Mouse (Mus musculus) c-Kit-positive CD71-positive TER-119-negative erythroid progenitor cells, embryonic 14.5 days (primary cell): ENCODE measurements around the gene Rad50.

Source experiments
- DNase-seq: peaks from one replicate; pipeline ENCODE4 v3.0.0-alpha.2; 2013; ENCODE audit warnings: low read depth

The Rad50 gene

GRCm38 (mm10) chr11:53706934-53707717 lies at the start of gene Rad50:
Gene Rad50 (minus strand): TSS chr11:53707319.
- peak; percentile 90 for DNase-seq

- no peak for DNase-seq
Measured at GRCm38 (mm10) chr11:53755011-53755595, 48.0 kb upstream of the Rad50 start.

- no peak for DNase-seq
Measured at GRCm38 (mm10) chr11:53749716-53750352, 42.7 kb upstream of the Rad50 start.

- DNase-seq: no peak
Measured at GRCm38 (mm10) chr11:53749306-53749705, 42.2 kb upstream of the Rad50 start.

GRCm38 (mm10) chr11:53748614-53749013 lies 41.5 kb upstream of the Rad50 start:
- DNase-seq: no peak

GRCm38 (mm10) chr11:53747985-53748384 lies 40.9 kb upstream of the Rad50 start:
- no peak for DNase-seq

- DNase-seq: no peak
Measured at GRCm38 (mm10) chr11:53745260-53745659, 38.1 kb upstream of the Rad50 start.

- no peak for DNase-seq
Measured at GRCm38 (mm10) chr11:53742353-53742752, 35.2 kb upstream of the Rad50 start.

GRCm38 (mm10) chr11:53737573-53737946 lies 30.4 kb upstream of the Rad50 start:
- DNase-seq: peak; percentile 58

- peak; percentile 78 for DNase-seq
Measured at GRCm38 (mm10) chr11:53736771-53737572, 29.9 kb upstream of the Rad50 start.

GRCm38 (mm10) chr11:53735682-53736245 lies 28.6 kb upstream of the Rad50 start:
- DNase-seq: peak; percentile 67

GRCm38 (mm10) chr11:53734970-53735681 lies 28.0 kb upstream of the Rad50 start:
- no peak for DNase-seq

GRCm38 (mm10) chr11:53734431-53734830 lies 27.3 kb upstream of the Rad50 start:
- DNase-seq: no peak

GRCm38 (mm10) chr11:53733824-53734223 lies 26.7 kb upstream of the Rad50 start:
- DNase-seq: no peak

GRCm38 (mm10) chr11:53732244-53732643 lies 25.1 kb upstream of the Rad50 start:
- DNase-seq: no peak

- no peak for DNase-seq
Measured at GRCm38 (mm10) chr11:53731457-53731856, 24.3 kb upstream of the Rad50 start.

- no peak for DNase-seq
Measured at GRCm38 (mm10) chr11:53720715-53721114, 13.6 kb upstream of the Rad50 start, which contains the start of gene Il5. Gene Il5 (plus strand): TSS chr11:53720794.

- no peak for DNase-seq
Measured at GRCm38 (mm10) chr11:53719701-53720100, 12.6 kb upstream of the Rad50 start.

GRCm38 (mm10) chr11:53707718-53708009 lies 545 bp upstream of the Rad50 start:
- DNase-seq: no peak

- peak; percentile 41 for DNase-seq
Measured at GRCm38 (mm10) chr11:53706236-53706933, 734 bp downstream of the Rad50 start.

- DNase-seq: no peak
Measured at GRCm38 (mm10) chr11:53699351-53699750, 7.8 kb downstream of the Rad50 start.
